Mouse (Mus musculus) testis, adult 2 months (tissue): ENCODE measurements around the gene Cracr2b.

Experiments
- CTCF ChIP-seq: fragments of 200-500 bp; IDR thresholded peaks from 2 replicates; pipeline ENCODE4 v1.5.1; 2012; ENCODE audit warnings: low read depth, mild to moderate bottlenecking, inconsistent platforms, low read length, moderate library complexity; ENCODE audit not compliant: control insufficient read depth, insufficient read depth, insufficient replicate concordance
- POLR2A ChIP-seq: fragments of 200-500 bp; IDR thresholded peaks from 2 replicates; pipeline ENCODE4 v1.6.1; 2012; ENCODE audit warnings: low read depth, mild to moderate bottlenecking, inconsistent platforms, low read length, moderate library complexity; ENCODE audit not compliant: control insufficient read depth

DNA sequence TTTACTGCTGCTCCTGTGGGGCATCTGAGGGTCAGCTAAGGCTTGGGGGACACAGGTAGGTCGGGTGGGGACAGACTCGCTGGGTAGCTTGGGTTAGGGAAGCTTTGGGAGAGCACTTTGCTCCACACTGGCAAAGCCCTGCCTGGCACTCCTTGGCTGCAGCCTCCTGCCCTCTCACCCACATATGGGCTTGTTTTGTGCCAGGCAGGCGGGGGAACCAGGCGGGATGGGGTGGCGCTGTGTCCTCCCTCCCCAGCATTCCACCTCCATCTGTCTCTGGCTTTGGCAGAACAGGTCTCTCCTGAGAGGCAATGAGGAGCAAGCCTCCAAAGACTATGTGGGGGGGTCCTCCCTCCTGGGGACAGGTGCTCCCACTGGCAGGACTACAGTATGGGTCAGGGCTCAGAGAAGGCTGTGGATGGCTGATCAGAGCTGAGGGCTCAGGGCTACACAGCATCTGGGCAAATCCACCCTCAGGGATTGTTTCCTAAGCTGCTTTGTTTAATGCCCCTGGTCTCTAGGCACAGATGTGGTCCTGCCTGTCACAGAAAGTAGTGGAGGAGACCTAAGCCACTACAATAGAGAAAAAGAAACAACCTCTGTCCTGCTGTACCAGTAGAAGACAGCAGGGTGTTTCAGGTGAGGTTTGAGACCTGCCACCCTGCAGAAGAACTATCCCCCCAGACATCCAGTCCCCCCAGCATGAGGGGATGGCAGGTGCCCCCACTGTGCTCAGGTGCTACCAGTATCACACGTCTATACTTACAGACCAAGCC lies 28.0 kb upstream of the Cracr2b start:
- TF ChIP-seq POLR2A = no peak
- TF ChIP-seq CTCF = no peak
